Mouse (Mus musculus): ENCODE data around the gene Defb21. TPM values are rescaled to one million over a fixed set of nuclear protein-coding genes. Genes with fewer than 3 reads are reported as not detected.

Defb21 gene
- polyA plus RNA-seq, 1 experiment from 2014 or later, result not detected

DNA sequence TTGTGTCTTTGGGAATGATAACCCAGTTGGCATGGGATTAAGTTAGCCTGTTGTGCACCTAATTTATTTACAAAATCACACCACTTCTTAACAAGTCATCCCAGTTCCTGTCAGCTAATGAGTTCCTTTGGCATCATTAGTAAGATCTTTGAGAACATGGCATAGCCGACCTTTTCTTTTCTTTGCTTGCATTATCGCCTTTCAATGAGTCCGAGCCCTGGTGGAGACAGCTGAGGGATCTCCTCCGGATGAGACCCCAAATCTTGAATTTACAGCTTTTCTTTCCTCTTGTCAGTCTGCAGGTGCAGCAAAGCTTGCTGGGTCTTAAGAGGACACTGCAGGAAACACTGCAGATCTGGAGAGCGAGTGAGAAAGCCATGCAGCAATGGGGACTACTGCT, 3.5 kb upstream of the Defb21 start, which contains the start of gene Gm17416:
TSS of gene Gm17416 (plus strand) at position 301 of the 400 bp plus-strand sequence.
- 88% methylated on average over 5 of the region's 5 CpGs for WGBS
- H3K4me3 ChIP-seq (ENCODE audit: low read length), result no peak within 1 kb of the TSS
- no peaks in the 10 kb centered on the region for H3K4me1 ChIP-seq (ENCODE audit: control insufficient read depth, insufficient read depth, low read length)
- no peaks in the 10 kb centered on the region for H3K9me3 ChIP-seq (ENCODE audit: control insufficient read depth, low read length)
- no peak within 1 kb of the TSS for H3K9ac ChIP-seq (ENCODE audit: low read depth, low read length)
- no peaks in the 10 kb centered on the region; the same call in 1 of the 2 replicates for H3K27me3 ChIP-seq (replicated peaks; ENCODE audit: control insufficient read depth, insufficient read depth, low read length)
- no peaks in the 10 kb centered on the region for H3K36me3 ChIP-seq (ENCODE audit: control insufficient read depth, insufficient read depth, low read length)
- no peak for ATAC-seq
- no peak within 1 kb of the TSS for H3K27ac ChIP-seq (ENCODE audit: low read length)
- no peak within 1 kb of the TSS for H3K4me2 ChIP-seq (ENCODE audit: low read depth, low read length)

- Histone ChIP-seq H3K9me3 (ENCODE audit: control insufficient read depth, low read length) (no peaks in the 10 kb centered on the region), H3K27me3 (replicated peaks; ENCODE audit: control insufficient read depth, insufficient read depth, low read length) (no peaks in the 10 kb centered on the region; the same call in 1 of the 2 replicates), H3K9ac (ENCODE audit: low read depth, low read length) (no peak overlapping the region), H3K36me3 (ENCODE audit: control insufficient read depth, insufficient read depth, low read length) (no peaks in the 10 kb centered on the region), H3K4me2 (ENCODE audit: low read depth, low read length) (no peak overlapping the region), H3K4me1 (ENCODE audit: control insufficient read depth, insufficient read depth, low read length) (no peaks in the 10 kb centered on the region), H3K27ac (ENCODE audit: low read length) (no peak overlapping the region), H3K4me3 (ENCODE audit: low read length) (no peak overlapping the region)
- no peak for ATAC-seq
- 72% methylated on average over 4 of the region's 4 CpGs for WGBS
These were observed 2.7 kb upstream of the Defb21 start for GRCm38 (mm10) chr2:152569881-152570280.

- Histone ChIP-seq H3K4me3 (ENCODE audit: low read length) (no peak overlapping the region), H3K27me3 (replicated peaks; ENCODE audit: control insufficient read depth, insufficient read depth, low read length) (no peaks in the 10 kb centered on the region; the same call in 1 of the 2 replicates), H3K4me2 (ENCODE audit: low read depth, low read length) (no peak overlapping the region), H3K4me1 (ENCODE audit: control insufficient read depth, insufficient read depth, low read length) (no peaks in the 10 kb centered on the region), H3K9me3 (ENCODE audit: control insufficient read depth, low read length) (no peaks in the 10 kb centered on the region), H3K36me3 (ENCODE audit: control insufficient read depth, insufficient read depth, low read length) (no peaks in the 10 kb centered on the region), H3K9ac (ENCODE audit: low read depth, low read length) (no peak overlapping the region), H3K27ac (ENCODE audit: low read length) (no peak overlapping the region)
- ATAC-seq, result no peak
- 54% methylated on average over 6 of the region's 6 CpGs for WGBS
These were observed 2.2 kb upstream of the Defb21 start for GRCm38 (mm10) chr2:152570313-152570712.

DNA sequence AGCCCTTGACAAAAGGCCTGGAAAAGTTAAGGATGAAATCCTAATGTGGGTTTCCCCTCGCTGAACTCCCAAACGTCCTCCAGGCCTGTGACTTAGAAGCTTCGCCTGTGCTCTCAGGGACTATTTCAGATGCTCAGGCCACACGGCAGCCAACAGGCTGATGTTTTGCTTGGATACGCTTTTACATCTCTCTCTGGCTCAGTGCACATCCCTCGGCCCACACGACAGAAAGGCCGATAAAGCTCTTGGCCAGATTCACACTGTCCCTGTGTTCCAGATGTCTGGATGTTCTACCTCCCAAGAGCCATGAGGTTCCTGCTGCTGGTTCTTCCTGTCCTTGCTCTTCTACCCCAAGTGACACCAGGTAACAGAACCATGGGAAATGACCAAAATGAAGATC, 940 bp downstream of the Defb21 start:
- no peaks in the 10 kb centered on the region for H3K4me1 ChIP-seq (ENCODE audit: control insufficient read depth, insufficient read depth, low read length)
- H3K36me3 ChIP-seq (ENCODE audit: control insufficient read depth, insufficient read depth, low read length), result no peaks in the 10 kb centered on the region
- H3K9ac ChIP-seq (ENCODE audit: low read depth, low read length), result no peak overlapping the region
- H3K4me2 ChIP-seq (ENCODE audit: low read depth, low read length), result no peak overlapping the region
- WGBS, result 87% methylated on average over 8 of the region's 8 CpGs
- H3K9me3 ChIP-seq (ENCODE audit: control insufficient read depth, low read length), result no peaks in the 10 kb centered on the region
- no peaks in the 10 kb centered on the region; the same call in 1 of the 2 replicates for H3K27me3 ChIP-seq (replicated peaks; ENCODE audit: control insufficient read depth, insufficient read depth, low read length)
- no peak for ATAC-seq
- H3K4me3 ChIP-seq (ENCODE audit: low read length), result no peak overlapping the region
- H3K27ac ChIP-seq (ENCODE audit: low read length), result no peak overlapping the region

GRCm38 (mm10) chr2:152580107-152580506, 7.6 kb downstream of the Defb21 start, which contains the start of gene Defb19:
Gene Defb19, minus strand, starts transcription at chr2:152580312.
- 61% methylated on average over 7 of the region's 7 CpGs for WGBS

DNA sequence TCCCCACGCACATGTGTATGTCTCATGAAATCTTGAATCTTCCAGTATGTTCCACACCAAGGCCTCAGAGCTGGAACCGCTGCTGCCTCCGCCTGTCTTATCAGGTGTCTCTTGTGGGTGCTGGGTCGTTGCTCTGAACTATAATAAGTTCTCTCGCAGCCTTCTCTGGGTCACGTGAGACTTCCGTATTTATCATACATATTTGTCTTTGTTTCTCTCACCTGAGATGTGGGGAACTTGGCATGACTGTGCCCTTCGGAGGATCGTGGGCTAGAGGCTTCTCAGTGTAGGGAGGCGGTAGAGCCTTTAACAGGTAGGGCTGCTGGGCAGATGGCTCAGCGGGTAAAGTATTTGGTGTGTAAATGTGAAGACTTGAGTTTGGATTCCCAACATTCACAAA, 8.1 kb downstream of the Defb21 start:
- no peaks in the 10 kb centered on the region for H3K27me3 ChIP-seq (replicated peaks; ENCODE audit: control insufficient read depth, insufficient read depth, low read length)
- H3K36me3 ChIP-seq (ENCODE audit: control insufficient read depth, insufficient read depth, low read length), result no peaks in the 10 kb centered on the region
- no peak overlapping the region for H3K9ac ChIP-seq (ENCODE audit: low read depth, low read length)
- no peak overlapping the region for H3K4me2 ChIP-seq (ENCODE audit: low read depth, low read length)
- no peaks in the 10 kb centered on the region for H3K4me1 ChIP-seq (ENCODE audit: control insufficient read depth, insufficient read depth, low read length)
- H3K27ac ChIP-seq (ENCODE audit: low read length), result no peak overlapping the region
- 78% methylated on average over 11 of the region's 11 CpGs for WGBS
- no peaks in the 10 kb centered on the region for H3K9me3 ChIP-seq (ENCODE audit: control insufficient read depth, low read length)
- no peak overlapping the region for H3K4me3 ChIP-seq (ENCODE audit: low read length)
- no peak for ATAC-seq

More at GRCm38 (mm10) chr2:152580107-152580506, 7.6 kb downstream of the Defb21 start, which contains the start of gene Defb19:
- Histone ChIP-seq H3K4me3 (ENCODE audit: low read length) (no peak within 1 kb of the TSS), H3K9ac (ENCODE audit: low read depth, low read length) (no peak within 1 kb of the TSS), H3K4me2 (ENCODE audit: low read depth, low read length) (no peak within 1 kb of the TSS), H3K4me1 (ENCODE audit: control insufficient read depth, insufficient read depth, low read length) (no peaks in the 10 kb centered on the region), H3K36me3 (ENCODE audit: control insufficient read depth, insufficient read depth, low read length) (no peaks in the 10 kb centered on the region), H3K9me3 (ENCODE audit: control insufficient read depth, low read length) (no peaks in the 10 kb centered on the region), H3K27ac (ENCODE audit: low read length) (no peak within 1 kb of the TSS), H3K27me3 (replicated peaks; ENCODE audit: control insufficient read depth, insufficient read depth, low read length) (no peaks in the 10 kb centered on the region)
- ATAC-seq, result no peak

- 75% methylated on average over 4 of the region's 4 CpGs for WGBS
- Histone ChIP-seq H3K9ac (ENCODE audit: low read depth, low read length) (no peak overlapping the region), H3K27me3 (replicated peaks; ENCODE audit: control insufficient read depth, insufficient read depth, low read length) (no peaks in the 10 kb centered on the region), H3K9me3 (ENCODE audit: control insufficient read depth, low read length) (no peaks in the 10 kb centered on the region), H3K4me1 (ENCODE audit: control insufficient read depth, insufficient read depth, low read length) (no peaks in the 10 kb centered on the region), H3K4me3 (ENCODE audit: low read length) (no peak overlapping the region), H3K36me3 (ENCODE audit: control insufficient read depth, insufficient read depth, low read length) (no peaks in the 10 kb centered on the region), H3K27ac (ENCODE audit: low read length) (no peak overlapping the region), H3K4me2 (ENCODE audit: low read depth, low read length) (no peak overlapping the region)
- ATAC-seq, result no peak
These were observed 14.5 kb downstream of the Defb21 start for GRCm38 (mm10) chr2:152586926-152587560.

GRCm38 (mm10) chr2:152588450-152588849, 15.9 kb downstream of the Defb21 start:
- Histone ChIP-seq H3K9ac (ENCODE audit: low read depth, low read length) (no peak overlapping the region), H3K4me1 (ENCODE audit: control insufficient read depth, insufficient read depth, low read length) (no peaks in the 10 kb centered on the region), H3K4me3 (ENCODE audit: low read length) (no peak overlapping the region), H3K27ac (ENCODE audit: low read length) (no peak overlapping the region), H3K9me3 (ENCODE audit: control insufficient read depth, low read length) (no peaks in the 10 kb centered on the region), H3K27me3 (replicated peaks; ENCODE audit: control insufficient read depth, insufficient read depth, low read length) (no peaks in the 10 kb centered on the region), H3K4me2 (ENCODE audit: low read depth, low read length) (no peak overlapping the region), H3K36me3 (ENCODE audit: control insufficient read depth, insufficient read depth, low read length) (no peaks in the 10 kb centered on the region)
- 31% methylated on average over 2 of the region's 2 CpGs for WGBS
- peak; percentile 56 for ATAC-seq

DNA sequence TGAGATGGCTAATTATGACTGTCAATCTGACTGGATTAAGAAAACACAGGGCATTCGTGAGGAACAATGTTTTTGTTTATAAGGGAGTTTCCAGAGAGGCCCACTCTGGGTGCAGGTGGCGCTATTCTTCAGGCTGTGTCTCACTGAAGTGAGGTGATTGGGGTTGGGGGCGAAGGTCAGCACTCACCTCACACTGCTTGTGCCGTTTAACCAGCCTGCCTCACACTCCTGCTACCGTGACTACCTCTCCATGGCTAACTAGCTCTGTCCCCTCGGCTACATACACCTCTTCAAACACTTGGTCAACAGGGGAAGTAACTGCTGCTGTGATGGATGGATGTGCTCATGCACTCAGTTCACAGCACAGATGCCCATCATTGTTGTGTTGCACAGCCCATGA, 16.5 kb downstream of the Defb21 start:
- H3K4me2 ChIP-seq (ENCODE audit: low read depth, low read length), result no peak overlapping the region
- no peaks in the 10 kb centered on the region for H3K4me1 ChIP-seq (ENCODE audit: control insufficient read depth, insufficient read depth, low read length)
- no peak overlapping the region for H3K27ac ChIP-seq (ENCODE audit: low read length)

DNA sequence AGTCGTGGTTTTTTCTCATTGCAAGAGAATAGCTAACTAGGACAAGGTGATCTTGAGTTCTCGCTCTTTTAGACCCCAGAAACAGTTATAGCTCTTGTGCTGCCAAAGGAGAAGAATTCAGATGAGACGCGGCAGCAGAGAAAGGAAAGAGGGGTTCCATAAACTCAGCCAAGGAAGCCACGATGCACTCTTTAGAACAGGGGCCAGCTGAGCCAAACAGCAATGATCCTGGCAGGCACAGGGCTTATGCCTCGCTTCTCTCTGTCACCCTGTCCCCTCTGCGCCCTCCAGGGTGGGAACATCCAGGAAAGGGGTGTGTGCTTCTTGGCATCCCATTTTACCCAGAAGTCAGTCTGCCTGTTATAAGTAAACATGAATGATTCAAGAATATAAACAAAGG, 26.8 kb downstream of the Defb21 start, which contains the start of gene Defb45:
TSS of gene Defb45 (minus strand) at position 101 of the 400 bp plus-strand sequence.
- Histone ChIP-seq H3K4me3 (ENCODE audit: low read length) (no peak within 1 kb of the TSS), H3K27ac (ENCODE audit: low read length) (no peak within 1 kb of the TSS), H3K27me3 (replicated peaks; ENCODE audit: control insufficient read depth, insufficient read depth, low read length) (no peaks in the 10 kb centered on the region), H3K36me3 (ENCODE audit: control insufficient read depth, insufficient read depth, low read length) (no peaks in the 10 kb centered on the region), H3K4me2 (ENCODE audit: low read depth, low read length) (no peak within 1 kb of the TSS), H3K4me1 (ENCODE audit: control insufficient read depth, insufficient read depth, low read length) (no peaks in the 10 kb centered on the region), H3K9ac (ENCODE audit: low read depth, low read length) (no peak within 1 kb of the TSS), H3K9me3 (ENCODE audit: control insufficient read depth, low read length) (no peaks in the 10 kb centered on the region)
- WGBS, result 62% methylated on average over 7 of the region's 7 CpGs
- ATAC-seq, result no peak

More for the DNA sequence above, 16.5 kb downstream of the Defb21 start:
- no peak overlapping the region for H3K4me3 ChIP-seq (ENCODE audit: low read length)
- peak; percentile 72 for ATAC-seq
- no peak overlapping the region for H3K9ac ChIP-seq (ENCODE audit: low read depth, low read length)
- no peaks in the 10 kb centered on the region for H3K27me3 ChIP-seq (replicated peaks; ENCODE audit: control insufficient read depth, insufficient read depth, low read length)
- no peaks in the 10 kb centered on the region for H3K9me3 ChIP-seq (ENCODE audit: control insufficient read depth, low read length)
- H3K36me3 ChIP-seq (ENCODE audit: control insufficient read depth, insufficient read depth, low read length), result no peaks in the 10 kb centered on the region
- WGBS, result 29% methylated on average over 6 of the region's 6 CpGs

Data from intestine, embryonic 16.5 days (tissue).